Mouse (Mus musculus) bone marrow, adult 2 months (tissue): ENCODE results near the gene Dcaf15. TPM values are rescaled to one million over a fixed set of nuclear protein-coding genes. Genes with fewer than 3 reads are reported as not detected.

ENCODE experiments used
- H3K27ac ChIP-seq: fragments of 200-500 bp; 2 replicates; pipeline ENCODE4 v1.5.1; 2012; ENCODE audit warnings: low read depth, mild to moderate bottlenecking, control low read depth, inconsistent platforms, low read length; ENCODE audit not compliant: control insufficient read depth, poor library complexity, insufficient read depth
- H3K4me1 ChIP-seq: fragments of 200-500 bp; 2 replicates; pipeline ENCODE4 v1.6.1; 2011; ENCODE audit warnings: low read length; ENCODE audit not compliant: control insufficient read depth, insufficient read depth
- H3K4me3 ChIP-seq: fragments of 200-500 bp; replicated peaks from 2 replicates; pipeline ENCODE3; 2011; ENCODE audit warnings: mild to moderate bottlenecking, low read depth, low read length, control low read depth; ENCODE audit not compliant: control insufficient read depth
- CTCF ChIP-seq: fragments of 200-500 bp; IDR thresholded peaks from 2 replicates; pipeline ENCODE4 v1.5.1; 2011; ENCODE audit warnings: low read length, control low read depth; ENCODE audit not compliant: control insufficient read depth, insufficient read depth
- POLR2A ChIP-seq: fragments of 200-500 bp; IDR thresholded peaks from 2 replicates; pipeline ENCODE4 v1.6.1; 2011; ENCODE audit warnings: low read depth, mild to moderate bottlenecking, control low read depth, low read length, borderline replicate concordance; ENCODE audit not compliant: control insufficient read depth
- WGBS: fragments of 180-500 bp; shearing (Covaris S2); methylation state at CpG from one replicate; pipeline ENCODE4 v1.1.7; 2018; 5-methylcytosine and 5-hydroxymethylcytosine counted together
- polyA plus RNA-seq: library from polyadenylated mRNA; stranded (reverse); fragments of >200 nt; gene quantifications from 2 replicates; pipeline ENCODE4 v1.2.4, GENCODE M21; 2011; ENCODE audit warnings: low replicate concordance; ENCODE audit not compliant: missing spikeins, insufficient read depth, insufficient read length

The Dcaf15 gene
- polyA plus RNA-seq, 1 experiment = 44.6 TPM

GRCm38 (mm10) chr8:84089277-84089676 lies 15.3 kb downstream of the Dcaf15 start:
- Histone ChIP-seq H3K27ac (no peak overlapping the region), H3K4me1 (no peaks in the 10 kb centered on the region), H3K4me3 (no peak overlapping the region)
- TF ChIP-seq POLR2A (no peak), CTCF (no peak)
- 84% methylated on average over 9 of the region's 9 CpGs for WGBS

- WGBS = 91% methylated on average over 14 of the region's 14 CpGs
- no peak for TF ChIP-seq POLR2A
- Histone ChIP-seq H3K4me3 (no peak overlapping the region), H3K27ac (no peak overlapping the region), H3K4me1 (no peaks in the 10 kb centered on the region)
Measured at GRCm38 (mm10) chr8:84087821-84088220, 16.7 kb downstream of the Dcaf15 start.

GRCm38 (mm10) chr8:84087156-84087555 lies 17.4 kb downstream of the Dcaf15 start:
- no peaks in the 10 kb centered on the region for H3K4me1 ChIP-seq
- no peak overlapping the region for H3K27ac ChIP-seq
- TF ChIP-seq CTCF (no peak), POLR2A (no peak)
- WGBS = 86% methylated on average over 7 of the region's 7 CpGs
- H3K4me3 ChIP-seq = no peak overlapping the region

- no peak overlapping the region for H3K4me3 ChIP-seq
- no peaks in the 10 kb centered on the region for H3K4me1 ChIP-seq
- TF ChIP-seq POLR2A = no peak
- no peak for TF ChIP-seq CTCF
- 91% methylated on average over 42 of the region's 42 CpGs for WGBS
- no peak overlapping the region for H3K27ac ChIP-seq
Measured at GRCm38 (mm10) chr8:84084341-84085115, 20.0 kb downstream of the Dcaf15 start.

- no peak overlapping the region for H3K27ac ChIP-seq
- H3K4me3 ChIP-seq = no peak overlapping the region
- H3K4me1 ChIP-seq = no peaks in the 10 kb centered on the region
- TF ChIP-seq CTCF = no peak
- no peak for TF ChIP-seq POLR2A
- whole genome bisulfite sequencing = 84% methylated on average over 8 of the region's 8 CpGs
Measured at GRCm38 (mm10) chr8:84083829-84084241, 20.7 kb downstream of the Dcaf15 start.

GRCm38 (mm10) chr8:84079206-84079605 lies 25.4 kb downstream of the Dcaf15 start:
- WGBS = 78% methylated on average over 5 of the region's 5 CpGs
- no peak overlapping the region for H3K27ac ChIP-seq
- no peak overlapping the region for H3K4me3 ChIP-seq
- TF ChIP-seq POLR2A (no peak), CTCF (no peak)
- no peaks in the 10 kb centered on the region for H3K4me1 ChIP-seq

- 99% methylated on average over 3 of the region's 3 CpGs for WGBS
- no peak overlapping the region for H3K4me3 ChIP-seq
- no peak overlapping the region for H3K27ac ChIP-seq
- no peaks in the 10 kb centered on the region for H3K4me1 ChIP-seq
- TF ChIP-seq POLR2A (no peak), CTCF (no peak)
Measured at GRCm38 (mm10) chr8:84076849-84077248, 27.7 kb downstream of the Dcaf15 start.

GRCm38 (mm10) chr8:84076412-84076811 lies 28.2 kb downstream of the Dcaf15 start:
- no peak for TF ChIP-seq POLR2A
- no peak for TF ChIP-seq CTCF
- no peak overlapping the region for H3K4me3 ChIP-seq
- H3K27ac ChIP-seq = no peak overlapping the region
- WGBS = 75% methylated on average over 1 of the region's 1 CpGs
- H3K4me1 ChIP-seq = no peaks in the 10 kb centered on the region; the same call in 1 of the 2 replicates

GRCm38 (mm10) chr8:84073230-84073976 lies 31.2 kb downstream of the Dcaf15 start:
- 71% methylated on average over 10 of the region's 10 CpGs for WGBS
- TF ChIP-seq POLR2A = no peak
- TF ChIP-seq CTCF = no peak
- no peak overlapping the region for H3K4me3 ChIP-seq
- no peak overlapping the region for H3K27ac ChIP-seq
- H3K4me1 ChIP-seq = peaks cover 2% of the 10 kb centered on the region; the same call in 1 of the 2 replicates
